In genomic region chr12:102128791-102129507, GRCm38 (mm10) we compare ENCODE assay signal across 7 mouse cellular contexts. TPM values are rescaled to one million over a fixed set of nuclear protein-coding genes. Genes with fewer than 3 reads are reported as not detected.
DNase-seq lines count a peak whose midpoint lies in the region; ATAC-seq and TF ChIP-seq lines count a peak whose summit lies in the region.

No protein-coding gene starts in this region.

- DNase-seq in adrenal gland, postnatal 36 days, result peak; percentile 59 to 67
- peak; percentile 77 for DNase-seq in embryo, embryonic 11 days
- peak; percentile 13 to 19 for DNase-seq in gastrocnemius, postnatal 36 days
- DNase-seq in left cerebral cortex, postnatal 4 days, result peak; percentile 56
- peak; percentile 39 for DNase-seq in mesoderm, embryonic 11.5 days (ENCODE audit: low read depth, low spot score)
- DNase-seq in splenic B cell, adult 2 months (ENCODE audit: low read depth, low spot score), result peak; percentile 11

- H3K4me2 ChIP-seq in intestine, postnatal 0 days (replicated peaks; ENCODE audit: low read depth), result peak overlapping the region; percentile 77

- peak; percentile 48 for TF ChIP-seq CTCF in intestine, postnatal 0 days (IDR thresholded peaks at IDR 0.05; ENCODE audit: low read depth)

- H3K27ac ChIP-seq in intestine, postnatal 0 days (ENCODE audit: low read depth, low read length), result no peak overlapping the region

- intact Hi-C loops in gastrocnemius, postnatal 36 days (cut with DNase I), result no loop called here
- intact Hi-C loops in left cerebral cortex, postnatal 4 days (cut with DNase I), result loop anchor here (5.0 kb wide), 1 partner anchor 142 kb away; no protein-coding TSS in a partner anchor

- H3K27me3 ChIP-seq in intestine, postnatal 0 days (replicated peaks; ENCODE audit: control insufficient read depth, insufficient read depth, low read length), result peaks cover 45% of the 10 kb centered on the region
- H3K27me3 ChIP-seq in splenic B cell, adult 2 months (ENCODE audit: control insufficient read depth, insufficient read depth, low read length, poor library complexity, severe bottlenecking), result no peaks in the 10 kb centered on the region

- WGBS in intestine, postnatal 0 days, result under 1% methylated on average over 72 of the region's 73 CpGs

- no peaks in the 10 kb centered on the region for H3K9me3 ChIP-seq in intestine, postnatal 0 days (ENCODE audit: control insufficient read depth)

- ATAC-seq in intestine, postnatal 0 days, result no peak

- H3K4me1 ChIP-seq in intestine, postnatal 0 days (replicated peaks; ENCODE audit: control insufficient read depth, insufficient read depth, low read length), result no peaks in the 10 kb centered on the region

- H3K9ac ChIP-seq in intestine, postnatal 0 days (ENCODE audit: low read depth, low read length), result no peak overlapping the region

- H3K36me3 ChIP-seq in intestine, postnatal 0 days (ENCODE audit: control insufficient read depth, insufficient read depth), result no peaks in the 10 kb centered on the region
- H3K36me3 ChIP-seq in splenic B cell, adult 2 months (ENCODE audit: control insufficient read depth, insufficient read depth, low read length, poor library complexity, severe bottlenecking), result no peaks in the 10 kb centered on the region

- H3K4me3 ChIP-seq in intestine, postnatal 0 days (ENCODE audit: low read depth, low read length), result peak overlapping the region; percentile 41

RNA-seq across cellular contexts. Expression of gene Slc24a4, which starts 0.4 kb away (rescaled TPM):
- under 1 TPM; 0.40 to 0.46 TPM for total RNA-seq in adrenal gland, postnatal 36 days (2021)
- total RNA-seq in gastrocnemius, postnatal 36 days (2021), result not detected
- polyA plus RNA-seq in intestine, postnatal 0 days (2015; fragmentation: Nextera tagmentation; extraction: Ambion mirVana), result 0.17 and 0.29 TPM in 2 replicates
- total RNA-seq in left cerebral cortex, postnatal 4 days (2021), result 1 to 10 TPM; 3.7 to 6.8 TPM

Comparison
In these comparisons a context has a peak if more than half of its experiments do, and no peak if none do; other contexts are left out.
1. DNase-seq: peak in every context shown above with its lines; median percentile 77 in embryo, embryonic 11 days; 63 in adrenal gland, postnatal 36 days; 56 in left cerebral cortex, postnatal 4 days; 39 in mesoderm, embryonic 11.5 days; 16 in gastrocnemius, postnatal 36 days; 11 in splenic B cell, adult 2 months.